8 mouse cellular contexts compared by ENCODE assay signal in genomic region chr15:98897928-98898800, GRCm38 (mm10). TPM values are rescaled to one million over a fixed set of nuclear protein-coding genes. Genes with fewer than 3 reads are reported as not detected.
DNase-seq lines count a peak whose midpoint lies in the region; ATAC-seq and TF ChIP-seq lines count a peak whose summit lies in the region.

Dhh (minus strand) TSS chr15:98898540.

- peaks cover 16% of the 10 kb centered on the region for H3K4me1 ChIP-seq in thymus, adult 2 months (replicated peaks; ENCODE audit: control insufficient read depth, insufficient read depth, low read length)
- peaks cover 47% of the 10 kb centered on the region for H3K4me1 ChIP-seq in heart, embryonic 15.5 days (replicated peaks)
- H3K4me1 ChIP-seq in limb, embryonic 14.5 days (ENCODE audit: control insufficient read depth, insufficient read depth, low read length): peaks cover 32% of the 10 kb centered on the region
- H3K4me1 ChIP-seq in neural tube, embryonic 12.5 days: peaks cover 33% of the 10 kb centered on the region

- peaks cover 46% of the 10 kb centered on the region for H3K27me3 ChIP-seq in thymus, adult 2 months (ENCODE audit: control insufficient read depth, insufficient read depth, low read length)
- H3K27me3 ChIP-seq in heart, embryonic 15.5 days: peaks cover 62% of the 10 kb centered on the region
- peaks cover 64% of the 10 kb centered on the region for H3K27me3 ChIP-seq in limb, embryonic 14.5 days (ENCODE audit: control insufficient read depth, insufficient read depth, low read length)
- peaks cover 76% of the 10 kb centered on the region for H3K27me3 ChIP-seq in neural tube, embryonic 12.5 days (replicated peaks)

- H3K36me3 ChIP-seq in thymus, adult 2 months (ENCODE audit: control insufficient read depth, insufficient read depth, low read length): no peaks in the 10 kb centered on the region
- peaks cover under 1% of the 10 kb centered on the region; the same call in 1 of the 2 replicates for H3K36me3 ChIP-seq in heart, embryonic 15.5 days
- peaks cover 2% of the 10 kb centered on the region; the same call in 1 of the 2 replicates for H3K36me3 ChIP-seq in limb, embryonic 14.5 days (ENCODE audit: control insufficient read depth, insufficient read depth, low read length)
- H3K36me3 ChIP-seq in neural tube, embryonic 12.5 days: peaks cover 7% of the 10 kb centered on the region

- H3K4me2 ChIP-seq in heart, embryonic 15.5 days: peak within 1 kb of the TSS; percentile 60
- H3K4me2 ChIP-seq in limb, embryonic 14.5 days (replicated peaks; ENCODE audit: low read depth, low read length, severe bottlenecking): peak within 1 kb of the TSS; percentile 44
- H3K4me2 ChIP-seq in neural tube, embryonic 12.5 days (replicated peaks): peak within 1 kb of the TSS; percentile 43

- no peaks in the 10 kb centered on the region for H3K9me3 ChIP-seq in heart, embryonic 15.5 days (replicated peaks)
- no peaks in the 10 kb centered on the region for H3K9me3 ChIP-seq in limb, embryonic 14.5 days (ENCODE audit: control insufficient read depth, low read length)
- H3K9me3 ChIP-seq in neural tube, embryonic 12.5 days: no peaks in the 10 kb centered on the region

- DNase-seq in thymus, postnatal 4 days: peak; percentile 16
- no peak for DNase-seq in thymus, adult 2 months
- DNase-seq in limb, embryonic 14.5 days (ENCODE audit: low spot score): no peak
- DNase-seq in urinary bladder, postnatal 10 days (ENCODE audit: low spot score): no peak
- DNase-seq in urinary bladder, postnatal 4 days (ENCODE audit: low spot score in 2 of 2): no peak
- no peak for DNase-seq in cerebellum, adult 8-10 months

- WGBS in thymus, adult 2 months: 4% methylated on average over 41 of the region's 41 CpGs
- WGBS in heart, embryonic 15.5 days: 2% methylated on average over 41 of the region's 41 CpGs
- under 1% methylated on average over 40 of the region's 41 CpGs for WGBS in limb, embryonic 14.5 days
- 1% methylated on average over 41 of the region's 41 CpGs for WGBS in neural tube, embryonic 12.5 days

- peak; percentile 41; the same call in 1 of the 2 replicates for ATAC-seq in heart, embryonic 15.5 days (replicated peaks; ENCODE audit: insufficient number of reproducible peaks, insufficient read depth, low FRiP score, low read depth)
- ATAC-seq in limb, embryonic 14.5 days (ENCODE audit: low FRiP score, low read depth): no peak
- no peak for ATAC-seq in neural tube, embryonic 12.5 days (ENCODE audit: low FRiP score, low read depth)

- H3K4me3 ChIP-seq in thymus, adult 2 months (ENCODE audit: control insufficient read depth, insufficient read depth, low read length): no peak within 1 kb of the TSS
- H3K4me3 ChIP-seq in heart, embryonic 15.5 days: peak within 1 kb of the TSS; percentile 41
- peak within 1 kb of the TSS; percentile 26 for H3K4me3 ChIP-seq in limb, embryonic 14.5 days (replicated peaks; ENCODE audit: low read length)
- no peak within 1 kb of the TSS for H3K4me3 ChIP-seq in neural tube, embryonic 12.5 days

- H3K9ac ChIP-seq in heart, embryonic 15.5 days: peak within 1 kb of the TSS; percentile 29; the same call in 1 of the 2 replicates
- H3K9ac ChIP-seq in limb, embryonic 14.5 days (ENCODE audit: low read depth, low read length, severe bottlenecking): no peak within 1 kb of the TSS
- no peak within 1 kb of the TSS for H3K9ac ChIP-seq in neural tube, embryonic 12.5 days

- no peak within 1 kb of the TSS for H3K27ac ChIP-seq in thymus, adult 2 months (ENCODE audit: control insufficient read depth, insufficient read depth, low read length)
- no peak within 1 kb of the TSS for H3K27ac ChIP-seq in heart, embryonic 15.5 days
- H3K27ac ChIP-seq in limb, embryonic 14.5 days (replicated peaks; ENCODE audit: low read depth, low read length): no peak within 1 kb of the TSS
- no peak within 1 kb of the TSS for H3K27ac ChIP-seq in neural tube, embryonic 12.5 days

- TF ChIP-seq CTCF in thymus, adult 2 months (IDR thresholded peaks at IDR 0.05; ENCODE audit: borderline replicate concordance, control insufficient read depth, extremely low read depth, insufficient read depth, low read length, poor library complexity): no peak

- TF ChIP-seq POLR2A in thymus, adult 2 months (IDR thresholded peaks at IDR 0.05; ENCODE audit: control insufficient read depth, extremely low read depth, insufficient read depth, low read length, poor library complexity): no peak
- TF ChIP-seq POLR2A in limb, embryonic 14.5 days (IDR thresholded peaks at IDR 0.05; ENCODE audit: borderline replicate concordance, extremely low read depth, insufficient read depth, insufficient read length): no peak

RNA-seq across cellular contexts. Expression of gene Dhh, which starts in this region (rescaled TPM):
- 1.1 and 2.6 TPM in 2 replicates for polyA plus RNA-seq in thymus, adult 2 months (2012; rRNA removed)
- 2.1 and 4.2 TPM in 2 replicates for polyA plus RNA-seq in heart, embryonic 15.5 days (2015; fragmentation: Nextera tagmentation; extraction: Ambion mirVana)
- polyA plus RNA-seq in limb, embryonic 14.5 days (2012; rRNA removed): 1.4 and 2.0 TPM in 2 replicates
- 0.72 and 1.1 TPM in 2 replicates for polyA plus RNA-seq in limb, embryonic 14.5 days (2014; fragmentation: Nextera tagmentation; extraction: Ambion mirVana)
- polyA plus RNA-seq in neural tube, embryonic 12.5 days (2016; fragmentation: Nextera tagmentation; extraction: Ambion mirVana): 1.6 and 1.9 TPM in 2 replicates

Comparison
In these comparisons a context has a peak if more than half of its experiments do, and no peak if none do; other contexts are left out.
1. H3K4me3 ChIP-seq: peak in heart, embryonic 15.5 days (single experiment) and limb, embryonic 14.5 days (single experiment); none in thymus, adult 2 months (single experiment) and neural tube, embryonic 12.5 days (single experiment).
2. Peak in every context shown above with its lines, with median percentiles within 50 percentile points of each other: H3K4me2 ChIP-seq.